Mouse (Mus musculus) heart, adult 2 months (tissue): Measurements from ENCODE around the gene Dcun1d5. TPM values are rescaled to one million over a fixed set of nuclear protein-coding genes. Genes with fewer than 3 reads are reported as not detected.

Experiments
- DNase-seq, 2 experiments: peaks; one replicate each; pipeline ENCODE4 v3.0.0; 2021
- H3K27ac ChIP-seq: fragments of 200-600 bp; 2 replicates; pipeline ENCODE4 v1.8.1; 2022
- H3K27me3 ChIP-seq: fragments of 200-500 bp; 2 replicates; pipeline ENCODE4 v1.6.1; 2012; ENCODE audit warnings: mild to moderate bottlenecking, low read length, inconsistent platforms, mixed read lengths; ENCODE audit not compliant: control insufficient read depth, insufficient read depth
- H3K36me3 ChIP-seq: fragments of 200-500 bp; 2 replicates; pipeline ENCODE4 v1.6.1; 2012; ENCODE audit warnings: low read length, inconsistent platforms; ENCODE audit not compliant: control insufficient read depth, insufficient read depth
- H3K4me1 ChIP-seq: fragments of 200-500 bp; 2 replicates; pipeline ENCODE4 v1.6.1; 2011; ENCODE audit warnings: low read length; ENCODE audit not compliant: control insufficient read depth, insufficient read depth
- H3K4me3 ChIP-seq: fragments of 200-600 bp; 2 replicates; pipeline ENCODE4 v1.8.1; 2022
- H3K79me2 ChIP-seq: fragments of 200-500 bp; replicated peaks from 2 replicates; pipeline ENCODE4 v1.6.1; 2012; ENCODE audit warnings: mild to moderate bottlenecking, inconsistent platforms, low read length, moderate library complexity, mixed read lengths; ENCODE audit not compliant: control insufficient read depth, insufficient read depth
- H3K9ac ChIP-seq: fragments of 200-500 bp; 2 replicates; pipeline ENCODE4 v1.6.1; 2012; ENCODE audit warnings: low read depth, mild to moderate bottlenecking, control low read depth, inconsistent platforms, low read length, mixed read lengths
- CTCF ChIP-seq: fragments of 200-600 bp; IDR thresholded peaks from 2 replicates; pipeline ENCODE4 v1.8.1; 2022; ENCODE audit warnings: antibody characterized with exemption, mild to moderate bottlenecking, moderate library complexity
- EP300 ChIP-seq: fragments of 200-500 bp; IDR thresholded peaks from 2 replicates; pipeline ENCODE4 v1.6.1; 2011; ENCODE audit warnings: low read depth, low read length, control low read depth; ENCODE audit not compliant: insufficient read depth
- POLR2A ChIP-seq: fragments of 200-500 bp; IDR thresholded peaks from 2 replicates; pipeline ENCODE4 v1.6.1; 2011; ENCODE audit warnings: mild to moderate bottlenecking, low read depth, low read length, control low read depth; ENCODE audit not compliant: insufficient read depth
- WGBS: fragments of 180-500 bp; shearing (Covaris S2); methylation state at CpG from one replicate; pipeline ENCODE4 v1.1.7; 2018; 5-methylcytosine and 5-hydroxymethylcytosine counted together
- intact Hi-C: fragments of 180-260 bp; cut with DNase I; formaldehyde crosslinking; loops from one replicate; pipeline ENCODE4 v1.15.1; 2025
- polyA plus RNA-seq: library from polyadenylated mRNA; depleted of rRNA; stranded (reverse); fragments of >200 nt; gene quantifications from 2 replicates; pipeline ENCODE4 v1.2.3, GENCODE M21; 2012; rRNA removed
- total RNA-seq, 2 experiments: library from RNA; stranded (reverse); gene quantifications; 2 replicates each; pipeline ENCODE4 v1.2.3; 2021

Dcun1d5 gene
- total and polyA plus RNA-seq, 3 experiments = 14.3 to 65.8 (median 55.0) TPM

- intact Hi-C loops = no loop called here
- H3K79me2 ChIP-seq = no peaks in the 10 kb centered on the region
- H3K36me3 ChIP-seq = no peaks in the 10 kb centered on the region; the same call in 1 of the 2 replicates
- 48% methylated on average over 7 of the region's 7 CpGs for WGBS
- TF ChIP-seq CTCF (no peak), EP300 (no peak), POLR2A (no peak)
- H3K4me1 ChIP-seq = no peaks in the 10 kb centered on the region
- DNase-seq = no peak
- H3K27me3 ChIP-seq = no peaks in the 10 kb centered on the region
- H3K9ac ChIP-seq = no peak overlapping the region
- H3K4me3 ChIP-seq = no peak overlapping the region
- no peak overlapping the region for H3K27ac ChIP-seq
Measured at GRCm38 (mm10) chr9:7221460-7221859, 37.1 kb downstream of the Dcun1d5 start.

- Histone ChIP-seq H3K27me3 (peaks cover 2% of the 10 kb centered on the region; the same call in 1 of the 2 replicates), H3K36me3 (no peaks in the 10 kb centered on the region), H3K9ac (no peak overlapping the region), H3K79me2 (peaks cover 1% of the 10 kb centered on the region; the same call in 1 of the 2 replicates), H3K4me3 (no peak overlapping the region), H3K4me1 (no peaks in the 10 kb centered on the region), H3K27ac (no peak overlapping the region)
- DNase-seq = no peak
- intact Hi-C loops = no loop called here
- TF ChIP-seq CTCF = no peak
- TF ChIP-seq EP300 = no peak
- no peak for TF ChIP-seq POLR2A
- WGBS = 100% methylated on average over 1 of the region's 1 CpGs
Measured at GRCm38 (mm10) chr9:7238619-7239018, 54.3 kb downstream of the Dcun1d5 start.

DNA sequence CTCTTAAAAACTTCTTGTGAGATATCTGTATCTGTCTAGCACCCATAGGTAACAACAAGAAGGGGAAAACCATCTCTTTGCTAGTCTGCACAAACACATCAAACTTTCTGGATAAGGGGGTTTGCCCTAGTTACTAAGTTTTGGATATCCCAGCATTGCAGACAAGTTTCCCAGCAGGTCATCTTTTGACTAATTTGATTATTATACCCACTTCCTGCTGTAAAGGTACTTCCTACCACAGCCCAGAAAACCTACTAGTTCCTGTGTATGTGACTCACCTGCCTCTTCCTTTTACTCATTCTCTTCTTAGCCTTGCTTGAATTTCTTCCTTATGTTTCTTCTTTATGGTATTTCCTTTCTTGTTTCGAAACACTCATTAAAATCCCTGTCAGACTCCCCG is 55.6 kb downstream of the Dcun1d5 start:
- no peaks in the 10 kb centered on the region for H3K4me1 ChIP-seq
- WGBS = 86% methylated on average over 2 of the region's 2 CpGs
- intact Hi-C loops = no loop called here
- H3K27ac ChIP-seq = no peak overlapping the region
- H3K27me3 ChIP-seq = peaks cover 2% of the 10 kb centered on the region; the same call in 1 of the 2 replicates
- no peak for DNase-seq
- H3K9ac ChIP-seq = no peak overlapping the region
- peaks cover 1% of the 10 kb centered on the region; the same call in 1 of the 2 replicates for H3K79me2 ChIP-seq
- TF ChIP-seq POLR2A = no peak
- TF ChIP-seq EP300 = no peak
- TF ChIP-seq CTCF = no peak
- no peaks in the 10 kb centered on the region for H3K36me3 ChIP-seq
- H3K4me3 ChIP-seq = no peak overlapping the region

- TF ChIP-seq CTCF = no peak
- TF ChIP-seq EP300 = no peak
- TF ChIP-seq POLR2A = no peak
- no peak for DNase-seq
- no peak overlapping the region for H3K9ac ChIP-seq
- H3K27ac ChIP-seq = no peak overlapping the region
- WGBS = 88% methylated on average over 1 of the region's 1 CpGs
- H3K27me3 ChIP-seq = no peaks in the 10 kb centered on the region
- no peak overlapping the region for H3K4me3 ChIP-seq
- intact Hi-C loops = no loop called here
- H3K4me1 ChIP-seq = no peaks in the 10 kb centered on the region
- no peaks in the 10 kb centered on the region for H3K36me3 ChIP-seq
- no peaks in the 10 kb centered on the region for H3K79me2 ChIP-seq
Measured at GRCm38 (mm10) chr9:7252797-7253654, 68.7 kb downstream of the Dcun1d5 start.

Other genes with a start within 250 kb of the Dcun1d5 start
- 1 to 10 TPM; 1.3 to 1.4 TPM for gene Dync2h1, start 74 bp upstream of the Dcun1d5 start, total RNA-seq
- 0.35 and 1.1 TPM in 2 replicates for gene Dync2h1, start 74 bp upstream of the Dcun1d5 start, polyA plus RNA-seq
- gene Mmp13, start 88.0 kb downstream of the Dcun1d5 start, total RNA-seq = under 1 TPM; 0.16 to 0.44 TPM
- gene Mmp13, start 88.0 kb downstream of the Dcun1d5 start, polyA plus RNA-seq = 0.45 and 0.59 TPM in 2 replicates
- gene Mmp12, start 159.9 kb downstream of the Dcun1d5 start, total RNA-seq = under 1 TPM; 0.41 to 0.65 TPM
- 0.20 and 0.49 TPM in 2 replicates for gene Mmp12, start 159.9 kb downstream of the Dcun1d5 start, polyA plus RNA-seq
- gene Mmp1b, start 203.5 kb downstream of the Dcun1d5 start, total RNA-seq = not detected
- not detected in 2 replicates for gene Mmp1b, start 203.5 kb downstream of the Dcun1d5 start, polyA plus RNA-seq